Mouse (Mus musculus): Measurements from ENCODE around the gene Mccc1. TPM values are rescaled to one million over a fixed set of nuclear protein-coding genes. Genes with fewer than 3 reads are reported as not detected.

Mccc1 gene
- polyA plus RNA-seq, 1 experiment from 2014 or later, result 86.7 TPM

GRCm38 (mm10) chr3:35971149-35971548 is 29.3 kb downstream of the Mccc1 start:
- Histone ChIP-seq H3K4me3 (ENCODE audit: low read length) (no peak overlapping the region), H3K4me1 (ENCODE audit: control insufficient read depth, insufficient read depth, low read length) (no peaks in the 10 kb centered on the region), H3K27ac (ENCODE audit: low read length) (no peak overlapping the region), H3K27me3 (ENCODE audit: control insufficient read depth, insufficient read depth, low read length) (no peaks in the 10 kb centered on the region), H3K4me2 (ENCODE audit: low read depth, low read length) (no peak overlapping the region), H3K9me3 (replicated peaks; ENCODE audit: control insufficient read depth, low read length) (no peaks in the 10 kb centered on the region), H3K36me3 (ENCODE audit: control insufficient read depth, insufficient read depth) (peaks cover 28% of the 10 kb centered on the region), H3K9ac (ENCODE audit: low read length) (no peak overlapping the region)
- ATAC-seq (replicated peaks; ENCODE audit: extremely low read depth, insufficient read depth, low FRiP score), result no peak
- WGBS, result 93% methylated on average over 12 of the region's 12 CpGs

- Histone ChIP-seq H3K9ac (ENCODE audit: low read length) (no peak overlapping the region), H3K9me3 (replicated peaks; ENCODE audit: control insufficient read depth, low read length) (no peaks in the 10 kb centered on the region), H3K36me3 (ENCODE audit: control insufficient read depth, insufficient read depth) (peaks cover 21% of the 10 kb centered on the region), H3K27me3 (ENCODE audit: control insufficient read depth, insufficient read depth, low read length) (no peaks in the 10 kb centered on the region), H3K4me3 (ENCODE audit: low read length) (no peak overlapping the region), H3K27ac (ENCODE audit: low read length) (no peak overlapping the region), H3K4me2 (ENCODE audit: low read depth, low read length) (no peak overlapping the region), H3K4me1 (ENCODE audit: control insufficient read depth, insufficient read depth, low read length) (no peaks in the 10 kb centered on the region)
- ATAC-seq (replicated peaks; ENCODE audit: extremely low read depth, insufficient read depth, low FRiP score), result no peak
- WGBS, result 82% methylated on average over 4 of the region's 4 CpGs
Observed at GRCm38 (mm10) chr3:35970441-35970840, 30.0 kb downstream of the Mccc1 start.

GRCm38 (mm10) chr3:35967366-35967921 is 33.0 kb downstream of the Mccc1 start:
- no peaks in the 10 kb centered on the region for H3K27me3 ChIP-seq (ENCODE audit: control insufficient read depth, insufficient read depth, low read length)
- 89% methylated on average over 8 of the region's 8 CpGs for WGBS
- no peak overlapping the region for H3K9ac ChIP-seq (ENCODE audit: low read length)
- no peak overlapping the region for H3K4me2 ChIP-seq (ENCODE audit: low read depth, low read length)
- H3K9me3 ChIP-seq (replicated peaks; ENCODE audit: control insufficient read depth, low read length), result no peaks in the 10 kb centered on the region
- no peaks in the 10 kb centered on the region for H3K4me1 ChIP-seq (ENCODE audit: control insufficient read depth, insufficient read depth, low read length)
- H3K36me3 ChIP-seq (ENCODE audit: control insufficient read depth, insufficient read depth), result peaks cover 14% of the 10 kb centered on the region; the same call in 1 of the 2 replicates
- H3K27ac ChIP-seq (ENCODE audit: low read length), result no peak overlapping the region
- ATAC-seq (replicated peaks; ENCODE audit: extremely low read depth, insufficient read depth, low FRiP score), result no peak
- no peak overlapping the region for H3K4me3 ChIP-seq (ENCODE audit: low read length)

DNA sequence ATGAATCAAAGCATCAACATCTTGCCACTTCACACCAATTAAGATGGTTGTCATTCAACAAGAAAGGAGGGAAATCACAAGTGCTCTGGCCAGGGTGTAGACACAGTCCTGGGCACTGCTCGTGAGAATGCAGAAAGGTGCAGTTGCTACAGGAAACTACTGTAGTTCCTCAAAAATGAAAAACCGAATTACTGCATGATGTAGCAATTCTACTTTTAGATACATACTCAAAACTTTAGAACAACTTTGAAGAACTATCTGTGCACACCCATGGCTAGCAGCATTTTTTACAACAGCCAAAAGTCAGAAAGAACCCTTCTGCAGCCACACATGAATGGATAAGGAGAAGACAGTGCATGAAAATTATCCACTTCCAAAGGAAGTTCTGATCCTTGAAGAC is 34.0 kb downstream of the Mccc1 start:
- Histone ChIP-seq H3K36me3 (ENCODE audit: control insufficient read depth, insufficient read depth) (peaks cover 14% of the 10 kb centered on the region; the same call in 1 of the 2 replicates), H3K9me3 (replicated peaks; ENCODE audit: control insufficient read depth, low read length) (no peaks in the 10 kb centered on the region), H3K4me1 (ENCODE audit: control insufficient read depth, insufficient read depth, low read length) (no peaks in the 10 kb centered on the region), H3K4me3 (ENCODE audit: low read length) (no peak overlapping the region), H3K27me3 (ENCODE audit: control insufficient read depth, insufficient read depth, low read length) (no peaks in the 10 kb centered on the region), H3K27ac (ENCODE audit: low read length) (no peak overlapping the region), H3K4me2 (ENCODE audit: low read depth, low read length) (no peak overlapping the region), H3K9ac (ENCODE audit: low read length) (no peak overlapping the region)
- no peak for ATAC-seq (replicated peaks; ENCODE audit: extremely low read depth, insufficient read depth, low FRiP score)
- WGBS, result 84% methylated on average over 2 of the region's 2 CpGs

DNA sequence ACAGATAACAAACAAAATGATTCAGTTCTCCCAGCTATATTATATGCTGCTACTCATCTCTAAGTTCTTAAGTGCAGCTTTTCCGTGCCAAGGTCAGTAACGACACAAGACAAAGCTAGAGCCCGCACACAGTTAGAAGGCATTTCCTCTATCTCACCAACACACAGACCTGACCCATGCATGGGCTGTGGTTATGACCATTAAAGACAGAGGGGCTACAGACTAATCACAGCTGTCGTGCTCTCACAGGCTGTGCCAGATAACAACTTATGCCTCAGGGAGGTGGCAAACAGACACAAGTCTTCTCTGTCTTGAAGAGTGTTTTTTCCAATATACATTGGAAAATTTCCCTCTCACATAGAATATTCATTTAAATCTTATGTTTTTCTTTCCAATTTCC is 35.5 kb downstream of the Mccc1 start:
- peaks cover 20% of the 10 kb centered on the region for H3K36me3 ChIP-seq (ENCODE audit: control insufficient read depth, insufficient read depth)
- H3K4me1 ChIP-seq (ENCODE audit: control insufficient read depth, insufficient read depth, low read length), result no peaks in the 10 kb centered on the region
- H3K9ac ChIP-seq (ENCODE audit: low read length), result no peak overlapping the region
- no peak overlapping the region for H3K27ac ChIP-seq (ENCODE audit: low read length)
- H3K27me3 ChIP-seq (ENCODE audit: control insufficient read depth, insufficient read depth, low read length), result no peaks in the 10 kb centered on the region
- ATAC-seq (replicated peaks; ENCODE audit: extremely low read depth, insufficient read depth, low FRiP score), result no peak
- no peak overlapping the region for H3K4me2 ChIP-seq (ENCODE audit: low read depth, low read length)
- H3K9me3 ChIP-seq (replicated peaks; ENCODE audit: control insufficient read depth, low read length), result no peaks in the 10 kb centered on the region
- WGBS, result 49% methylated on average over 4 of the region's 4 CpGs
- no peak overlapping the region for H3K4me3 ChIP-seq (ENCODE audit: low read length)

GRCm38 (mm10) chr3:35963921-35964320 is 36.6 kb downstream of the Mccc1 start:
- WGBS, result 85% methylated on average over 5 of the region's 5 CpGs
- Histone ChIP-seq H3K9ac (ENCODE audit: low read length) (no peak overlapping the region), H3K4me2 (ENCODE audit: low read depth, low read length) (no peak overlapping the region), H3K4me3 (ENCODE audit: low read length) (no peak overlapping the region), H3K4me1 (ENCODE audit: control insufficient read depth, insufficient read depth, low read length) (no peaks in the 10 kb centered on the region), H3K27ac (ENCODE audit: low read length) (no peak overlapping the region), H3K27me3 (ENCODE audit: control insufficient read depth, insufficient read depth, low read length) (no peaks in the 10 kb centered on the region), H3K36me3 (ENCODE audit: control insufficient read depth, insufficient read depth) (peaks cover 23% of the 10 kb centered on the region), H3K9me3 (replicated peaks; ENCODE audit: control insufficient read depth, low read length) (no peaks in the 10 kb centered on the region)
- ATAC-seq (replicated peaks; ENCODE audit: extremely low read depth, insufficient read depth, low FRiP score), result no peak

DNA sequence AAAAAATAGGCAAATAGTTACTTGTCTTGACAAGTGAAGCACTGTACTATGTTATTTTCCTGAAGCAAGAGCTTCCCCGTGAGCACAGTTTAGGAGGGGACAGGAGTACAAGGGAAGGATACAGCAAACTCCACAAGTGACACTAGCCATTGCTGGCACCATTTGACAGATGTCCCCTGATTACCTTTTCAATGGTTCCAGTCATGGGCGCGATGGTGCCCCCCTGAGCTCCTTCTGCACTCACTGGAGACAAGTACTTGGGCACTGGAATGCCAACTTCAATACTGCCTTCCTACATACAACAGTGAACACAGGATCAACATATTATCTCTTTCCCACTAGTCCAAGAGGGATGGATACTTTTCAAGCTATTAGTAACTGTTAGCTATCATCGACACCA is 37.1 kb downstream of the Mccc1 start:
- H3K4me3 ChIP-seq (ENCODE audit: low read length), result no peak overlapping the region
- no peak overlapping the region for H3K4me2 ChIP-seq (ENCODE audit: low read depth, low read length)
- WGBS, result 89% methylated on average over 4 of the region's 4 CpGs
- H3K27ac ChIP-seq (ENCODE audit: low read length), result no peak overlapping the region
- no peaks in the 10 kb centered on the region for H3K27me3 ChIP-seq (ENCODE audit: control insufficient read depth, insufficient read depth, low read length)
- H3K9ac ChIP-seq (ENCODE audit: low read length), result no peak overlapping the region
- no peaks in the 10 kb centered on the region for H3K9me3 ChIP-seq (replicated peaks; ENCODE audit: control insufficient read depth, low read length)
- no peaks in the 10 kb centered on the region for H3K4me1 ChIP-seq (ENCODE audit: control insufficient read depth, insufficient read depth, low read length)
- peaks cover 19% of the 10 kb centered on the region for H3K36me3 ChIP-seq (ENCODE audit: control insufficient read depth, insufficient read depth)
- no peak for ATAC-seq (replicated peaks; ENCODE audit: extremely low read depth, insufficient read depth, low FRiP score)

DNA sequence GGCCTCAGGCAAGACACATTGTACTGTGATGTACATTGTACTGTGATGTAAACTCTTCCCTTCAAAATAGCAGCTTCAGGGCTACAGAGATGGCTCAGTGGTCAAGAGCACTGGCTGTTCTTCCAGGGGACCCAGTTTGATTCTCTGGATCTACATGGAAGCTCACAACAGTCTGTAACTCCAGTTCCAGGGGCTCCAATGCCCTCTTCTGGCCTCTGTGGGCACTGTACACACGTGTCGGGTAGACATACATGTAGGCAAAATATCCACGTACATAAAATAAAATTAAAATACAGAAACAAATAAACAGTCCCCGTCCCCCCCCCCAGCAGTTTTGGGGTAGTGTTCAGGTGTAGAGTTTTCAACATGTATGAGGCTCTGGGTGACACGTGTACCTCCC is 37.5 kb downstream of the Mccc1 start:
- no peak for ATAC-seq (replicated peaks; ENCODE audit: extremely low read depth, insufficient read depth, low FRiP score)
- 90% methylated on average over 5 of the region's 5 CpGs for WGBS
- Histone ChIP-seq H3K9me3 (replicated peaks; ENCODE audit: control insufficient read depth, low read length) (no peaks in the 10 kb centered on the region), H3K4me2 (ENCODE audit: low read depth, low read length) (no peak overlapping the region), H3K4me3 (ENCODE audit: low read length) (no peak overlapping the region), H3K9ac (ENCODE audit: low read length) (no peak overlapping the region), H3K27ac (ENCODE audit: low read length) (no peak overlapping the region), H3K4me1 (ENCODE audit: control insufficient read depth, insufficient read depth, low read length) (no peaks in the 10 kb centered on the region), H3K36me3 (ENCODE audit: control insufficient read depth, insufficient read depth) (peaks cover 19% of the 10 kb centered on the region), H3K27me3 (ENCODE audit: control insufficient read depth, insufficient read depth, low read length) (no peaks in the 10 kb centered on the region)

DNA sequence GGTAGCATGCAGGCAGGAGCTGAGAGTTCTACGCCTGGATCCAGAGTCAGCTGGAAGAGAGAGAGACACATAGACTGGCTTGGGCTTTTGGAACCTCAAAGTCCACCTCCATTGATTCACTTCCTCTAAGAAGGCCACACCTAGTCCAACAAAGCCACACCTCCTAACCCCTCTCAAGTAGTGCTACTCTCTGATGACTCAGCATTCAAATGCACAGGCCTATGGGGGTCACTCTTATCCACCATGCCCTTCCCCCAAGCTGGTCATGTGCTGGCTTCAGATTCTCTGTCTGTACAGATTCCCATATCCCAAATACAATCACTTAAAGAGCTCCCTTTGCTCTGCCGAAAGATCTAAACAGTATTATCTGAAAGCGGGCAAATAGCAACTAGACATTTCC is 43.2 kb downstream of the Mccc1 start:
- Histone ChIP-seq H3K4me1 (ENCODE audit: control insufficient read depth, insufficient read depth, low read length) (no peaks in the 10 kb centered on the region), H3K27me3 (ENCODE audit: control insufficient read depth, insufficient read depth, low read length) (no peaks in the 10 kb centered on the region), H3K36me3 (ENCODE audit: control insufficient read depth, insufficient read depth) (peaks cover 13% of the 10 kb centered on the region), H3K9me3 (replicated peaks; ENCODE audit: control insufficient read depth, low read length) (no peaks in the 10 kb centered on the region), H3K4me2 (ENCODE audit: low read depth, low read length) (no peak overlapping the region), H3K4me3 (ENCODE audit: low read length) (no peak overlapping the region), H3K9ac (ENCODE audit: low read length) (no peak overlapping the region), H3K27ac (ENCODE audit: low read length) (no peak overlapping the region)
- 95% methylated on average over 3 of the region's 3 CpGs for WGBS
- no peak for ATAC-seq (replicated peaks; ENCODE audit: extremely low read depth, insufficient read depth, low FRiP score)

Data from heart, embryonic 16.5 days (tissue).